10 mouse cellular contexts compared by ENCODE assay signal in the genomic region with DNA sequence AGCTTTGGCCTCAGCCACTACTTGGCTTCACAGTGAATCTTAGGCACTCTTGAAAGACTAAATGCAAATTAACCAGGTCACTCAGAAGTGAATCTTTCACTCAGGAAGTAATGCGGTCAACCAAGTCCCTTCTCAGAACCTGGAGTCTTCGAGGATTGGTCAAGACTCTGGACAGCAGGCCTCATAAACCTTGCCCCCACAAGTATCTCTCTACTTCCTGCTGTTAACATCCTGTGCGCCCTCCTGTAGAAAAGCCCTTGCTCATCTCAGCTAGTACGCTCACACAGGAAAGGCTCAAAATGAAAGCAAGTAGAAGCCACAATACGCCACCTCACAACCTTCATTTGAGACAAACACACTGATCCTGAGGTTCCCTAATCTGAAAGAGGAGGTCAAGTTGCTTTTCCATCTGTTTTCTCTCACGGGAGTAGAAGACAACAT.
A peak's percentile ranks its signal among the peaks of the same experiment; 100 is the strongest.
DNase-seq lines count a peak whose midpoint lies in the region; ATAC-seq and TF ChIP-seq lines count a peak whose summit lies in the region.
"Had no signal": no experiment of that assay in that cellular context is flagged by ENCODE, and none has a peak within 500 bp of the region (broad histone marks: within the 10 kb centered on the region; RNA-seq: fewer than 3 reads in every experiment).

No protein-coding gene starts in this region.

- WGBS in liver, postnatal 0 days (ENCODE audit: insufficient replicate concordance): 48% methylated on average over 6 of the region's 6 CpGs
- WGBS in liver, embryonic 12.5 days (ENCODE audit: insufficient replicate concordance): 43% methylated on average over 6 of the region's 6 CpGs

- H3K27me3 ChIP-seq in liver, postnatal 0 days (ENCODE audit: insufficient read depth, low read length): no peaks in the 10 kb centered on the region
- no peaks in the 10 kb centered on the region for H3K27me3 ChIP-seq in liver, embryonic 12.5 days (replicated peaks)

- DNase-seq in liver, postnatal 0 days: no peak
- DNase-seq in natural killer cell, adult 2 months (ENCODE audit: low spot score in 2 of 2): peak; percentile 80 to 87
- DNase-seq in thymus, postnatal 36 days: peak; percentile 28 to 32
- DNase-seq in gastrocnemius, adult 2 months: no peak
- no peak for DNase-seq in ovary, postnatal 36 days (ENCODE audit: low spot score)
- DNase-seq: cerebellum, postnatal 36 days; kidney, postnatal 4 days; lung, embryonic 14.5 days had no signal

- H3K4me3 ChIP-seq in liver, postnatal 0 days (ENCODE audit: low read depth, low read length): no peak overlapping the region
- no peak overlapping the region for H3K4me3 ChIP-seq in liver, embryonic 12.5 days
- H3K4me3 ChIP-seq in gastrocnemius, adult 2 months: no peak overlapping the region

- peaks cover 7% of the 10 kb centered on the region; the same call in 1 of the 2 replicates for H3K4me1 ChIP-seq in liver, postnatal 0 days (ENCODE audit: insufficient read depth)
- no peaks in the 10 kb centered on the region for H3K4me1 ChIP-seq in liver, embryonic 12.5 days

- TF ChIP-seq EP300 in liver, postnatal 0 days (IDR thresholded peaks at IDR 0.05; ENCODE audit: low read depth): no peak

- H3K4me2 ChIP-seq in liver, postnatal 0 days (ENCODE audit: low read depth, low read length): peak overlapping the region; percentile 7; the same call in 1 of the 2 replicates
- no peak overlapping the region for H3K4me2 ChIP-seq in liver, embryonic 12.5 days
- H3K4me2 ChIP-seq: lung, embryonic 14.5 days had no signal

- no peak overlapping the region for H3K9ac ChIP-seq in liver, postnatal 0 days (replicated peaks)
- H3K9ac ChIP-seq in liver, embryonic 12.5 days: no peak overlapping the region
- H3K9ac ChIP-seq: lung, embryonic 14.5 days had no signal

- ATAC-seq in liver, postnatal 0 days: peak; percentile 37; the same call in 1 of the 2 replicates
- ATAC-seq in liver, embryonic 12.5 days: no peak
- ATAC-seq in activated CD4-positive, CD25-positive, alpha-beta regulatory T cell, adult 4 months: peak; percentile 90

- intact Hi-C loops in gastrocnemius, adult 2 months (cut with DNase I): no loop called here

- no peak for TF ChIP-seq CTCF in liver, postnatal 0 days (IDR thresholded peaks at IDR 0.05; ENCODE audit: low read depth)
- TF ChIP-seq CTCF in gastrocnemius, adult 2 months (IDR thresholded peaks at IDR 0.05): no peak

- H3K36me3 ChIP-seq in liver, postnatal 0 days (replicated peaks; ENCODE audit: insufficient read depth, low read length): no peaks in the 10 kb centered on the region
- H3K36me3 ChIP-seq in liver, embryonic 12.5 days: no peaks in the 10 kb centered on the region

- H3K9me3 ChIP-seq in liver, postnatal 0 days (ENCODE audit: low read length): no peaks in the 10 kb centered on the region
- H3K9me3 ChIP-seq in liver, embryonic 12.5 days (replicated peaks): no peaks in the 10 kb centered on the region

- peak overlapping the region; percentile 53; the same call in 1 of the 2 replicates for H3K27ac ChIP-seq in liver, postnatal 0 days (ENCODE audit: low read depth)
- no peak overlapping the region for H3K27ac ChIP-seq in liver, embryonic 12.5 days
- H3K27ac ChIP-seq in gastrocnemius, adult 2 months: no peak overlapping the region

Comparison
In these comparisons a context has a peak if more than half of its experiments do, and no peak if none do; other contexts are left out.
1. DNase-seq: peak in natural killer cell, adult 2 months (2 of 2) and thymus, postnatal 36 days (2 of 2); none in liver, postnatal 0 days (single experiment), gastrocnemius, adult 2 months (single experiment) and ovary, postnatal 36 days (single experiment).